Mouse (Mus musculus) olfactory bulb, adult 2 months (tissue): ENCODE measurements around the gene Speer4f1.

ENCODE experiments used
- CTCF ChIP-seq: fragments of 200-500 bp; IDR thresholded peaks from 2 replicates; pipeline ENCODE4 v1.5.1; 2012; ENCODE audit warnings: low read depth, mild to moderate bottlenecking, low read length, moderate library complexity; ENCODE audit not compliant: insufficient read depth
- POLR2A ChIP-seq: fragments of 200-500 bp; IDR thresholded peaks from 2 replicates; pipeline ENCODE4 v1.6.1; 2012; ENCODE audit warnings: mild to moderate bottlenecking, low read depth, low read length, moderate library complexity; ENCODE audit not compliant: insufficient read depth

DNA sequence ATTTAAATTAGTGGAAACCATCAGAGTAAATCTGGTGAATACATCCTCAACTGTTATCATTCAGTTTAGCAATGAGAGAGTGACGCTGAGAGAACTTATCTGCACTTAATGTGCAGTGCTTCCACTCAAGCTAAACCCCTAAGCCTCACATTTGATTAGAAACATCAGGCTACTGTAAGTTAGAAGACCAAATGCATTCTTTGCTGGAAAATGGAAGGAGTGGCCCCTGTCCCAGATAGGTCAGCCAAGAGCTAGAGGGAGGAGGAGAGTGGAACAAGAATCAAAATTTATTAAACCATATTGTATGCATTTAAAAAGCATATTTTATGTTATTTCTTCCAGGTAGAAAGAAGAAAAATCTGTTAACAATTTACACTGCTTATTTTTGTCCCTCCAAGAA, 14.0 kb downstream of the Speer4f1 start:
- TF ChIP-seq CTCF: no peak
- TF ChIP-seq POLR2A: no peak
